In genomic region chr2:69849215-69849614, GRCm38 (mm10) we compare ENCODE assay signal across 14 mouse cellular contexts. TPM values are rescaled to one million over a fixed set of nuclear protein-coding genes. Genes with fewer than 3 reads are reported as not detected.
DNase-seq lines count a peak whose midpoint lies in the region; ATAC-seq and TF ChIP-seq lines count a peak whose summit lies in the region.
"Had no signal": no experiment of that assay in that cellular context is flagged by ENCODE, and none has a peak within 500 bp of the region (broad histone marks: within the 10 kb centered on the region; RNA-seq: fewer than 3 reads in every experiment).

No protein-coding gene starts in this region.

- H3K4me3 ChIP-seq in kidney, adult 2 months (ENCODE audit: insufficient read depth, low read depth, low read length) = no peak overlapping the region
- no peak overlapping the region for H3K4me3 ChIP-seq in midbrain, postnatal 0 days (ENCODE audit: low read depth, low read length)
- no peak overlapping the region for H3K4me3 ChIP-seq in midbrain, embryonic 16.5 days (ENCODE audit: low read depth, low read length)

- no peak for ATAC-seq in midbrain, postnatal 0 days (ENCODE audit: low FRiP score)
- no peak for ATAC-seq in midbrain, embryonic 16.5 days
- ATAC-seq: hindbrain, embryonic 16.5 days; liver, postnatal 0 days had no signal

- no peak for TF ChIP-seq CTCF in kidney, adult 2 months (conservative IDR thresholded peaks at IDR 0.05; ENCODE audit: insufficient read depth, insufficient read length, low read depth, low read length)
- TF ChIP-seq CTCF in midbrain, postnatal 0 days (IDR thresholded peaks at IDR 0.05) = no peak

- H3K9ac ChIP-seq in midbrain, postnatal 0 days (replicated peaks; ENCODE audit: low read length, poor library complexity, severe bottlenecking) = no peak overlapping the region
- H3K9ac ChIP-seq in midbrain, embryonic 16.5 days (ENCODE audit: low read depth, low read length) = no peak overlapping the region
- H3K9ac ChIP-seq: liver, postnatal 0 days had no signal

- no peaks in the 10 kb centered on the region for H3K27me3 ChIP-seq in kidney, adult 2 months (replicated peaks; ENCODE audit: control insufficient read depth, insufficient read depth, low read length)
- no peaks in the 10 kb centered on the region for H3K27me3 ChIP-seq in midbrain, postnatal 0 days (ENCODE audit: insufficient read depth, low read length)
- no peaks in the 10 kb centered on the region for H3K27me3 ChIP-seq in midbrain, embryonic 16.5 days (ENCODE audit: control insufficient read depth, insufficient read depth, low read depth, low read length)

- WGBS in kidney, adult 2 months = 56% methylated on average over 6 of the region's 6 CpGs
- WGBS in midbrain, postnatal 0 days = 63% methylated on average over 6 of the region's 6 CpGs
- 70% methylated on average over 6 of the region's 6 CpGs for WGBS in midbrain, embryonic 16.5 days

- H3K36me3 ChIP-seq in kidney, adult 2 months (ENCODE audit: control insufficient read depth, insufficient read depth, low read length) = no peaks in the 10 kb centered on the region
- no peaks in the 10 kb centered on the region for H3K36me3 ChIP-seq in midbrain, postnatal 0 days (ENCODE audit: insufficient read depth, low read length)
- H3K36me3 ChIP-seq in midbrain, embryonic 16.5 days (ENCODE audit: control insufficient read depth, insufficient read depth, low read length) = no peaks in the 10 kb centered on the region

- H3K9me3 ChIP-seq in midbrain, postnatal 0 days (ENCODE audit: low read length) = no peaks in the 10 kb centered on the region
- H3K9me3 ChIP-seq in midbrain, embryonic 16.5 days (replicated peaks; ENCODE audit: control insufficient read depth, low read length, poor library complexity, severe bottlenecking) = no peaks in the 10 kb centered on the region

- H3K27ac ChIP-seq in kidney, adult 2 months (ENCODE audit: insufficient read depth, low read depth, low read length) = no peak overlapping the region
- no peak overlapping the region for H3K27ac ChIP-seq in midbrain, postnatal 0 days (ENCODE audit: low read depth, low read length)
- H3K27ac ChIP-seq in midbrain, embryonic 16.5 days (ENCODE audit: low read length) = no peak overlapping the region

- no peaks in the 10 kb centered on the region for H3K4me1 ChIP-seq in kidney, adult 2 months (ENCODE audit: control insufficient read depth, insufficient read depth, low read length)
- no peaks in the 10 kb centered on the region for H3K4me1 ChIP-seq in midbrain, postnatal 0 days (ENCODE audit: insufficient read depth, low read length)
- no peaks in the 10 kb centered on the region for H3K4me1 ChIP-seq in midbrain, embryonic 16.5 days (ENCODE audit: control insufficient read depth, insufficient read depth, low read length)

- no peak for TF ChIP-seq POLR2A in kidney, adult 2 months (IDR thresholded peaks at IDR 0.05; ENCODE audit: low read depth, low read length)

- no peak overlapping the region for H3K4me2 ChIP-seq in midbrain, postnatal 0 days (ENCODE audit: low read depth, low read length, poor library complexity, severe bottlenecking)
- no peak overlapping the region for H3K4me2 ChIP-seq in midbrain, embryonic 16.5 days (ENCODE audit: low read length)

- DNase-seq in embryo, embryonic 11 days = peak; percentile 22
- DNase-seq in embryo, embryonic 9.5 days (ENCODE audit: extremely low spot score) = no peak
- peak; percentile 52 for DNase-seq in kidney, adult 2 months
- DNase-seq in kidney, adult 11 months = no peak
- peak; percentile 16 for DNase-seq in midbrain, postnatal 0 days (ENCODE audit: low spot score)
- no peak for DNase-seq in thymus, postnatal 10 days (ENCODE audit: low spot score in 2 of 2)
- no peak for DNase-seq in urinary bladder, postnatal 36 days (ENCODE audit: low spot score in 2 of 2)
- DNase-seq: adrenal gland, adult 8-10 months; cerebellum, postnatal 14 days; liver, postnatal 0 days; right cerebral cortex, postnatal 14 days had no signal

RNA-seq across cellular contexts. Expression of gene Ssb, which starts 12.1 kb away (rescaled TPM):
- 2.7 and 5.9 TPM in 2 replicates for polyA plus RNA-seq in kidney, adult 2 months (2012; rRNA removed)
- 51.3 and 64.1 TPM in 2 replicates for total RNA-seq in midbrain, postnatal 0 days (2014; rRNA removed)
- 260 and 285 TPM in 2 replicates for polyA plus RNA-seq in midbrain, postnatal 0 days (2015; fragmentation: Nextera tagmentation; extraction: Ambion mirVana)
- polyA plus RNA-seq in midbrain, embryonic 16.5 days (2015; fragmentation: Nextera tagmentation; extraction: Ambion mirVana) = 241 and 245 TPM in 2 replicates

RNA-seq across cellular contexts. Expression of gene Klhl23, which starts 27.5 kb away (rescaled TPM):
- 0.57 and 1.1 TPM in 2 replicates for polyA plus RNA-seq in kidney, adult 2 months (2012; rRNA removed)
- total RNA-seq in midbrain, postnatal 0 days (2014; rRNA removed) = 147 and 164 TPM in 2 replicates
- 84.1 and 99.2 TPM in 2 replicates for polyA plus RNA-seq in midbrain, postnatal 0 days (2015; fragmentation: Nextera tagmentation; extraction: Ambion mirVana)
- 93.3 and 104 TPM in 2 replicates for polyA plus RNA-seq in midbrain, embryonic 16.5 days (2015; fragmentation: Nextera tagmentation; extraction: Ambion mirVana)
- total RNA-seq: monocyte, adult 5-6 weeks had no signal

RNA-seq across cellular contexts. Expression of gene Mettl5, which starts 36.2 kb away (rescaled TPM):
- 7.0 and 8.8 TPM in 2 replicates for polyA plus RNA-seq in kidney, adult 2 months (2012; rRNA removed)
- 8.6 and 10.2 TPM in 2 replicates for total RNA-seq in midbrain, postnatal 0 days (2014; rRNA removed)
- 30.4 and 34.1 TPM in 2 replicates for polyA plus RNA-seq in midbrain, postnatal 0 days (2015; fragmentation: Nextera tagmentation; extraction: Ambion mirVana)
- 32.5 and 33.4 TPM in 2 replicates for polyA plus RNA-seq in midbrain, embryonic 16.5 days (2015; fragmentation: Nextera tagmentation; extraction: Ambion mirVana)

RNA-seq across cellular contexts. Expression of gene Ubr3, which starts 47.8 kb away (rescaled TPM):
- 17.8 and 18.4 TPM in 2 replicates for polyA plus RNA-seq in kidney, adult 2 months (2012; rRNA removed)
- total RNA-seq in midbrain, postnatal 0 days (2014; rRNA removed) = 37.9 and 62.1 TPM in 2 replicates
- 15.4 and 20.9 TPM in 2 replicates for polyA plus RNA-seq in midbrain, postnatal 0 days (2015; fragmentation: Nextera tagmentation; extraction: Ambion mirVana)
- 20.3 and 20.6 TPM in 2 replicates for polyA plus RNA-seq in midbrain, embryonic 16.5 days (2015; fragmentation: Nextera tagmentation; extraction: Ambion mirVana)

RNA-seq across cellular contexts. Expression of gene Phospho2, which starts 59.8 kb away (rescaled TPM):
- 24.3 and 50.8 TPM in 2 replicates for polyA plus RNA-seq in kidney, adult 2 months (2012; rRNA removed)
- 29.7 and 31.8 TPM in 2 replicates for total RNA-seq in midbrain, postnatal 0 days (2014; rRNA removed)
- 31.6 and 33.4 TPM in 2 replicates for polyA plus RNA-seq in midbrain, postnatal 0 days (2015; fragmentation: Nextera tagmentation; extraction: Ambion mirVana)
- polyA plus RNA-seq in midbrain, embryonic 16.5 days (2015; fragmentation: Nextera tagmentation; extraction: Ambion mirVana) = 35.9 and 38.5 TPM in 2 replicates

Comparison
In these comparisons a context has a peak if more than half of its experiments do, and no peak if none do; other contexts are left out.
1. DNase-seq: peak in embryo, embryonic 11 days (single experiment), kidney, adult 2 months (single experiment) and midbrain, postnatal 0 days (single experiment); none in embryo, embryonic 9.5 days (single experiment), kidney, adult 11 months (single experiment), thymus, postnatal 10 days (0 of 2) and urinary bladder, postnatal 36 days (0 of 2).
2. RNA of gene Ssb, which starts 12.1 kb away (polyA plus RNA-seq): 260 to 285 TPM in midbrain, postnatal 0 days and 241 to 245 TPM in midbrain, embryonic 16.5 days; 2.7 to 5.9 TPM in kidney, adult 2 months; every median in the first group is over 10 times any median in the second.
3. RNA of gene Klhl23, which starts 27.5 kb away (polyA plus RNA-seq): 93.3 to 104 TPM in midbrain, embryonic 16.5 days and 84.1 to 99.2 TPM in midbrain, postnatal 0 days; 0.57 to 1.1 TPM in kidney, adult 2 months; every median in the first group is over 10 times any median in the second.